Comparison of ENCODE assay signal across 9 mouse cellular contexts in genomic region chr7:68030846-68031245, GRCm38 (mm10).
A peak's percentile ranks its signal among the peaks of the same experiment; 100 is the strongest.
DNase-seq lines count a peak whose midpoint lies in the region; ATAC-seq and TF ChIP-seq lines count a peak whose summit lies in the region.
"Had no signal": no experiment of that assay in that cellular context is flagged by ENCODE, and none has a peak within 500 bp of the region (broad histone marks: within the 10 kb centered on the region; RNA-seq: fewer than 3 reads in every experiment).

No protein-coding gene starts in this region.

- no peaks in the 10 kb centered on the region for H3K27me3 ChIP-seq in forebrain, postnatal 0 days (ENCODE audit: insufficient read depth, low read length)
- H3K27me3 ChIP-seq in forebrain, embryonic 12.5 days: no peaks in the 10 kb centered on the region
- H3K27me3 ChIP-seq in lung, embryonic 15.5 days: no peaks in the 10 kb centered on the region
- H3K27me3 ChIP-seq in stomach, embryonic 15.5 days (replicated peaks): no peaks in the 10 kb centered on the region
- H3K27me3 ChIP-seq: neural tube, embryonic 12.5 days had no signal

- no peak overlapping the region for H3K4me2 ChIP-seq in forebrain, postnatal 0 days (ENCODE audit: low read depth)
- H3K4me2 ChIP-seq in forebrain, embryonic 12.5 days: no peak overlapping the region
- H3K4me2 ChIP-seq in lung, embryonic 15.5 days: 0 out of 2 replicates have a peak overlapping the region, but pooled peaks have one; percentile 7
- 0 out of 2 replicates have a peak overlapping the region, but pooled peaks have one; percentile 13 for H3K4me2 ChIP-seq in stomach, embryonic 15.5 days
- H3K4me2 ChIP-seq: neural tube, embryonic 12.5 days had no signal

- H3K4me3 ChIP-seq in forebrain, postnatal 0 days (ENCODE audit: low read depth, low read length): no peak overlapping the region
- no peak overlapping the region for H3K4me3 ChIP-seq in forebrain, embryonic 12.5 days (replicated peaks)
- H3K4me3 ChIP-seq in lung, embryonic 15.5 days: no peak overlapping the region
- no peak overlapping the region for H3K4me3 ChIP-seq in stomach, embryonic 15.5 days (replicated peaks)
- H3K4me3 ChIP-seq: neural tube, embryonic 12.5 days had no signal

- 13% methylated on average over 9 of the region's 9 CpGs for WGBS in forebrain, postnatal 0 days
- WGBS in forebrain, embryonic 12.5 days: 24% methylated on average over 9 of the region's 9 CpGs
- WGBS in lung, embryonic 15.5 days: 37% methylated on average over 9 of the region's 9 CpGs
- 42% methylated on average over 9 of the region's 9 CpGs for WGBS in stomach, embryonic 15.5 days

- H3K4me1 ChIP-seq in forebrain, postnatal 0 days (ENCODE audit: insufficient read depth): peaks cover 19% of the 10 kb centered on the region; the same call in 1 of the 2 replicates
- H3K4me1 ChIP-seq in forebrain, embryonic 12.5 days: peaks cover 48% of the 10 kb centered on the region
- H3K4me1 ChIP-seq in lung, embryonic 15.5 days: peaks cover 18% of the 10 kb centered on the region
- H3K4me1 ChIP-seq in stomach, embryonic 15.5 days: peaks cover 3% of the 10 kb centered on the region; the same call in 1 of the 2 replicates

- DNase-seq in forebrain, postnatal 0 days: no peak
- no peak for DNase-seq in lung, adult 18-20 months
- DNase-seq in kidney, postnatal 10 days: peak; percentile 16
- no peak for DNase-seq in right cerebral cortex, postnatal 36 days (ENCODE audit: low spot score in 2 of 2)
- no peak for DNase-seq in embryo, embryonic 11 days

- no peak for TF ChIP-seq CTCF in forebrain, postnatal 0 days (IDR thresholded peaks at IDR 0.05; ENCODE audit: low read depth)

- no peak overlapping the region for H3K9ac ChIP-seq in forebrain, postnatal 0 days
- no peak overlapping the region for H3K9ac ChIP-seq in forebrain, embryonic 12.5 days
- H3K9ac ChIP-seq in lung, embryonic 15.5 days: no peak overlapping the region
- no peak overlapping the region for H3K9ac ChIP-seq in stomach, embryonic 15.5 days
- H3K9ac ChIP-seq: neural tube, embryonic 12.5 days had no signal

- ATAC-seq in forebrain, postnatal 0 days: peak; percentile 53; the same call in 1 of the 2 replicates
- ATAC-seq in forebrain, embryonic 12.5 days (ENCODE audit: low FRiP score): no peak
- no peak for ATAC-seq in lung, embryonic 15.5 days (ENCODE audit: borderline replicate concordance, extremely low read depth, low FRiP score, low TSS enrichment)
- no peak for ATAC-seq in stomach, embryonic 15.5 days (ENCODE audit: insufficient read depth, low FRiP score, low read depth)

- no peaks in the 10 kb centered on the region for H3K9me3 ChIP-seq in forebrain, postnatal 0 days (ENCODE audit: low read length)
- H3K9me3 ChIP-seq in forebrain, embryonic 12.5 days: no peaks in the 10 kb centered on the region
- no peaks in the 10 kb centered on the region for H3K9me3 ChIP-seq in lung, embryonic 15.5 days
- no peaks in the 10 kb centered on the region for H3K9me3 ChIP-seq in stomach, embryonic 15.5 days
- H3K9me3 ChIP-seq: neural tube, embryonic 12.5 days had no signal

- H3K27ac ChIP-seq in forebrain, postnatal 0 days (ENCODE audit: low read depth, low read length): no peak overlapping the region
- no peak overlapping the region for H3K27ac ChIP-seq in forebrain, embryonic 12.5 days
- H3K27ac ChIP-seq in lung, embryonic 15.5 days: no peak overlapping the region
- no peak overlapping the region for H3K27ac ChIP-seq in stomach, embryonic 15.5 days
- H3K27ac ChIP-seq: neural tube, embryonic 12.5 days had no signal

- H3K36me3 ChIP-seq in forebrain, postnatal 0 days (ENCODE audit: insufficient read depth): no peaks in the 10 kb centered on the region
- H3K36me3 ChIP-seq in forebrain, embryonic 12.5 days (replicated peaks): no peaks in the 10 kb centered on the region
- no peaks in the 10 kb centered on the region for H3K36me3 ChIP-seq in lung, embryonic 15.5 days
- H3K36me3 ChIP-seq in stomach, embryonic 15.5 days: no peaks in the 10 kb centered on the region
- H3K36me3 ChIP-seq: neural tube, embryonic 12.5 days had no signal

Comparison
In these comparisons a context has a peak if more than half of its experiments do, and no peak if none do; other contexts are left out.
1. H3K4me2 ChIP-seq: peak in lung, embryonic 15.5 days (single experiment) and stomach, embryonic 15.5 days (single experiment); none in forebrain, postnatal 0 days (single experiment) and forebrain, embryonic 12.5 days (single experiment).